Mouse (Mus musculus) gastrocnemius, postnatal 4 days (tissue): ENCODE measurements around the gene Cryba4. TPM values are rescaled to one million over a fixed set of nuclear protein-coding genes. Genes with fewer than 3 reads are reported as not detected.

Experiments
- DNase-seq, 2 experiments: peaks; one replicate each; pipeline ENCODE4 v3.0.0; 2021 to 2022; ENCODE audit warnings: low spot score in 2 of 2, mixed read lengths in 2 of 2
- total RNA-seq, 2 experiments: library from RNA; stranded (reverse); gene quantifications; 2 replicates each; pipeline ENCODE4 v1.2.3; 2021

The Cryba4 gene
- total RNA-seq, 2 experiments from 2014 or later: 0.91 to 0.98 TPM

DNA sequence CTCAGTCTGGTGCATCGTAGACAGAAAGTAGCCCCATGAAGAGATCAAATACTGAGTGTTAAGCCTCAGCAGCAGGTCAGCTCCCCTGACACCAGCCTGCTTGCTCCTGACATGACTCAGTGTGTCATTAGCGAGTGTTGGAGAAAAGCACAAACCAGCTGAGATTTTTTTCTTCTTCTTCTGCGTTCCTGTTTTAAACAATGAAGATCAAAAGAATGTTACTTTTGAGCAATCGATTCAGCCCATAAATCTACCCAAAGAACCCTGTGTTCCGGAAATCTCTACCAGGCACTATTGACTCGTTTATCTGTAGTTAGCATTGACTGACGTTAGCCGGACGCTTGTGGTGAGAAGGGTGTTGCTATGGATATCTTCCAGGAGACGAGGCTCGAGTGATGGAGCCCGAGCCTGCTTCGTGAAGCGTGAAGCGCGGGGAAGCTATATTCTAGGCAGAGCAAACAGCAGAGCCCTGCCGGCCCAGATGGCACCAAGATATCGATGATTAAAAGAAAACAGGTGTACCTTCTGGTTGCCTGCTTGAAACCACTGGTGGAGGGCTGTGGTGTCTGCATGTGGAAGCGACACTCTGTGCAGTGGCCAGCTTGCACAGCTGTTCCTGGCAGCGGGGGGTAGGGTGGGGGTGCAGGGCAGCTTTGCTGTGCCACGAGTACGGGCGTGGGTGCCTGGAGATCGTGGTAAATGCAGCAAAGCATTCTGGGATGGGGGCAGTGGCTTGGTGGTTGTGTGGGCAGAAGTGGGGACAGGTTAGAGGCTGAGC, 18.6 kb upstream of the Cryba4 start:
- DNase-seq: no peak

DNA sequence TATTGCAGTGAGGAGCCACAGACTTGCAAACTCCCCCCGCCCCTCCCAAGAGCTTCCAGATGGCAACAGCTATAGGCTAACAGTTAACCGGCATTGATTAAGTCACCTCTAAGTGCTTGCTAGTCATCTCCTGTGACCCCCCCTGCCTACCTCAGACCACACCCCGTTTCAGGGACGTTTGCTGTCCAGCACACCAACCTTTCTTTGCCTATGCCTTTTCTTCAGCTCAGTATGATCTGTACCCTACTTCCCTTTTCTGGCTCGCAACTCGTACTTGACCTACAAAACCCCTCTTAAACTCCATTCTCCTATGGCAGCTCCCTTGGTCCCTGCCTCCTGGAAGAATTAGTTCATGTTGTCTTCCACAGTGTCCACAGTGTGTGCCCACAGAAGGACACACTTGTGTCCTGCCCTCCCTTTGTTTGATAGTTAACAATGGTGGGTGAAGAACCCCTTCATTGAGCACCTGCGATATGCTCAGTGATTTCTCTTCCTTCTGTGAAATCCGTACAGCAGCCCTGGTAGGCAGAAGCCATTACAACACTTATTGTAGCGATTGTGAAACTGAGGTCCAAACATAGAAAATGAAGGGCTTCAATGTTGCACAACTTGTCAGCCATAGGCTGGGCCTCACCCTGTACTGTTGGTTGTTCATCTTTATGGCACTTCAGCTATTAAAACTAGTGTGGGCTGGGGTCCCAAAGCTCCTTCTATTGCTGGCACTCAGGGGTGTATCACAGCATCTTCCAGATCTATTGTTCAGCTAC, 13.9 kb upstream of the Cryba4 start:
- DNase-seq: no peak

DNA sequence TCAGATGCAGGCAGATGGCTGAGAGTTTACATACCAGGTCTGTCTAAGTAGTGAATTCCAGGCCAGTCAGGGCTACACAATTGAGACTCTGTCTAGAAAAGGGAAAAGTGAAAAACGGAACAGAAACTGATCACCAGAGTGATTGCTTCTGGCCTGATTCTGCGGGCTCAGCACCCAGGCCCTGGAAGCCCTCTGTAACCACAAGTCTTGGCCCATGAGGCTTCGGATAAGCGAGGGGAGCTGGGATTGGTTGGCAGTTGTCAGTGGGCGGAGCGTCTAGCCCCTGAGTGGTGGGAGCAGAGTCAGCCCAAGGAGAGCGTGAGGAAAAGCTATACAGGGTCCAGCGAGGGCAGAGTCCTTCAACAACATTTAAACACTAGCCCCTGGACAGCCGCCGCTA, 13.2 kb upstream of the Cryba4 start:
- no peak for DNase-seq

DNA sequence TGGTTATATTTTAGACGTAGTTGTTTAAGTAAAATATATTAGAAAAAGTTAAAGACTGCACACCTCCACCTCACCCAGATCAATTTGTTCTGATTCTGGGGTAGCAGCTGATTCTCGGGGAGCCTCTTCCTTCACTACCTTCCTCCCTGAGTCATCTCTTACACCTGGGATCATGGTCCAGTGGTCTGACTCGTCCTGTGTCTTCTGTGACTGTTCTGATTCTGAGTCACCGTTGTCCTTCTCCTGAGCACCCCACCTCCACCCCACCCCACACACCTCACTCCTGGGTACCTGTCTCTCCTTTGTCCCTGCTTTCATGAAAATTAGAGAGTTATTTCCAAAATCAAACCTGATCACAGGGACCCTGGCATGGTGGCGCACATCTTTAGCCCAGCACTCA, 12.8 kb upstream of the Cryba4 start:
- DNase-seq: no peak

DNA sequence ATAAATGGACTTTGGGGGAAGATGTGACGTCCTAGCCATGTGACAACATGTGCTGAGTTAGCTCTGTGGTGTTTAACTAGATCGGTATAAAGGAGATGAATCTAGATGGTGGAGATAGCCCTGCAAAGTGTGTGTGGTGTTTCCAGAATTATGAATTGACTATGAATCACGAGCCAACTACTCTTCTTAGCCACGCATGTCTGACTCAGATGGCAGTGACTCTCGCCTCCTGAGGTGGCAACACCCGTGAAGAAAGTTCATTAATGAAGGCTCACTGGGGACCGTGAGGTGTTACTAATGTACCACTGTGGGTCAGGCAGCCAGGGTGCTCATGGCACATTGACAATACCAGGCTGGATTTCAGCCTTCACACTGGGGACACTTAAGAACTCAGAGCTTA, 11.8 kb upstream of the Cryba4 start:
- DNase-seq: no peak

DNA sequence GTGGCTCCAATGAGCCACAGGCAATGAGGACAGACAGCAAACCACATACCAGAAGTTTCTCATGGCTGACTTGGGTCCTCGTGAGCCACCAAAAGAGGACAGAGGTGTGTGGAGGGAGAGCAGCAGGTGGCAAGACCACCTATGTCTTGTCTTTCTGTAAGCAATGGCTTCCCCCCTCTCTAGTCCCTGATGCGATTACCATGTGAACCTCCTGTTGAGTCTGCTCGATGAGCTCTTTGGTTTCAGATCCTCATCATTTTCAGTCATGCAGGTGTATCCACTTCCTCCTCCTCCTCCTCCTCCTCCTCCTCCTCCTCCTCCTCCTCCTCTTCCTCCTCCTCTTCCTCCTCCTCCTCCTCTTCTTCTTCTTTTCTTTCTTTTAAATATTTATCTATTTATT, 8.5 kb upstream of the Cryba4 start:
- DNase-seq: no peak

DNA sequence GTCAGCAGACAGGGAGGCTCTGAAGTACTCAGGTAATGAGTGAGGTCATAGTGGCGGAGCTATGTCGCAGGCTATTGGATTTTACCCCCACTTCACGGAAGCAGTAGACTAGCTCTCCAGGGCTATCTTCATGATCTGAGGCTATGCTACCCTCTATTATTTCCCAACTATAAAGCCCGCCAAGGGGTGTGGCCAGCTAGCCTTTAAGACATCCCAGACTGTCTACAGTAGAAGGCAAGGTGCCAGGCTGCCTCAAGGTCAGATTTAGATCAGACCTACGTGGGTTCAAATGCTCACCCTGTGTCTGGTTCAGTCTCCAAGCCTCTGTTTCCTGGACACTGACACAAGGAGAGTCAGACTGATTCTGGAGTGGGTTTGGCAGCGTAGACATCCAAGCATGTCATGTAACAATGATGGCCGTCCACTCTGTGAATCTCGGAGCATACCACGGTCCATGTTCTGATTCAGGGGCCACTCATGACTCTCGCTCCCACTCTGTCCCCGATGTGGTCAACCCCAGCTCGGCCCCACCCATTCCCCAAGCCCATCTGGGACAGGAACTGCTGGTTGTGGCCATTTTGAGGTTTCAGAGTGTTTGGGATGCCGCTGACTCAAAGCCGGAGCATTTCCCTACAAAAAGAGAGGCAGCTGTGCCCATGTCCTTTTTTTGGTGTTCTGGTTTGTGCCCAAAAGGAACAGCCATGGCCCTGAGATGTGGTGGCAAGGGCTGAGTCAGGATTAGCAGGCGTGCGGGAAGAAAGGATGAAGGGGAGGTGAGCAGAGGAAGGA, 7.7 kb upstream of the Cryba4 start:
- no peak for DNase-seq

DNA sequence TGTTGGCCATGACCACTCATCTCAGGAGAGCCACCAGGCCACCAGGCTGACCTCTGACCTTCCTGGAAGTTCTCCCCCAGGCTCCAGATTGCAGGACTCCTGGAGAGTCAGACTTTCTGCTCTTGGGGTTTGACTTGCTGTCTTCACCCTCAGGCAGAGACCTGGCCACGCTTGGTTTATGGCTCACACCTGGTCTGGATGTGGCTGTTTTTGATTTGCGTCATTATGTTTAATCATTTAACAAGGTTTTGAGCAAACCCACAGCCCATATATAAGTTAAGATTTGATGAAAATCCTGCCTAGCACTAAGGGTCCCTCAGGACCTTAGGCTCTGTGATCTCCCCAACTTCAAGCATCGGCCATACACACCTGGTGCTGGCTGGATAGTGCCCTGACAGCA, 5.6 kb upstream of the Cryba4 start:
- no peak for DNase-seq

DNA sequence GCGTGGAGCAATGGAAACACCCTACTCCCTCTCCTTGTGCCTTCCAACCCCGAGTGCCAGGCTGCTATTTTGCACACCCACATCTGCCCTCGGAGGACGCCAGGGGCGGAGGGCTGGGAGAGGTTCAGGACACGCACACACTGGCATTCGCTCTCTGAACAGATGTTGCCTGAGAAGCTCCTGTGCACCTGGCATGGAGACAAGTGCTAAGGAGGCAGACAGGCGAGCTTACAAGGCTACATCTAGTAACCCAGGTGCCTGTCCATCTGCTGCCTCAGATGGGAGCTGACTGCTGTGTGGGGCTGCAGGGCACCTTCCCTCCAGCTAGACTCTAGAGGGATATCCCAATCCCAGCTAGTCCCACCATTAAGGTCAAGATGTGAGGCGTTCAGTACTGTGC, 4.1 kb upstream of the Cryba4 start:
- DNase-seq: no peak

DNA sequence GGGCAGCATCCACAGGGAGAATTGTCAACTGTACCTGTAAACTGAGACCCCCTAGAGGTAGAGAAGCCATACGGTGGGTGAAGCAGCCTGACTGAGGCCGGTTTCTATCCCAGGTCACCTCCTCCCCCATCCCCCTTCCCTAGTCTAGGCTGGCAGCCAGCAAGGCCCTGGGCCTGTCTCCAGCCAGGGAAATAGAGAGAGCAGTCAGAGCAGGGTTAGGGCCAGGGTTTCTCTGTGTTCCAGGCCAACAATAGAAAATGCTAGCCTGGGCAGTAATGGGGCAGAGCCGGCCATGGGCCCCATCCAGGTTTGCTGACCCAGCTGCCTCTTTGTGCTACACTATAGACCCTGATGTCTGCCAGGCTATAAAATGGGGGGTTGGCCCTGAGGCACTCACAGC, 3.1 kb upstream of the Cryba4 start, which contains the start of gene Crybb1:
Gene Crybb1, plus strand, starts transcription at position 390 of the 400 bp plus-strand sequence.
- peak in 1 of 2 experiments; percentile 32 for DNase-seq

DNA sequence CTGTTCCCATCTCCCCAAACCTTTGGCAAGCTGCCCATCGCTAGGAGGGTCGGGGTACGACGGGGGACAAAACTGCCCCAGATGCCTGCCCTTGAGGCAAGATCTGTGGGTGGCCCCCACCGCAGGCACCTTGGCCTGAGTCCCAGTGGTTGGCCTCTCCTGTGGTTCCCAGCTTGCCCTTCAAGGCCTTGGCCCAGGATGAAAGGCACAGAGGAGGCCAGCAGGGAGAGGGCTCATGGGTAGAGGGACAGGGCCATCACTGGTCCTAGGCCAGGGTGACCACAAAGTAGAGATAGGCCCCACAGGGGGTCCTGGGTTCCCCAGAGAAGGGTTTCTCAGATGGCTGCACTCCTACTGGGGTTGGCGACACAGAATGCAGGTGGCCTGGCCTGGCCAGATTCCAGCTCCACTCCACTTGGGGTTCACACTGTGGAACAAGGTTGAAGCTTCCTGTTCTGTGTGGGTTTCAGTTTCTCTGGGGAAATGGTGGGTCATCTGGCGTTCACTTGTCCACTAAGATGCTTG, 2.0 kb upstream of the Cryba4 start:
- DNase-seq: no peak

DNA sequence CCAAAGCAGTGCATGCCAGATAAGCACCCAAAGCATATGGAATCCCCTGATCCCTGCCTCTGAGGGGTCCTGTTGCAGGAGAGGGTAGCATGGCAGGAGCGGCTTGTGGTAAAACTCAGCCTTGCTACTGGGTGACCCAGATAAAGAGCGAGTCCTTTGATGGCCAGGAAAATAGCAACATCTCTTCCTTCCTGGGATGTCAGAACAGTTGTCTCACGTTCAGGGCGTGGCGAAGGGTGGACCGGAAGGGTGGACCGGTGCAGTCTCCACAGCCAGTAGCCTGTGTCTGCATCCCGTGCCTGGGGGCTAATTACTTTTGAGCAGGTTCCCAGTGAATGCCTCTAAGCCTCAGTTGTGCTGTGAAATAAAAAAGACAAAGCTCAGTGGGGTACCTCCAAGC, 851 bp upstream of the Cryba4 start:
- DNase-seq: no peak

DNA sequence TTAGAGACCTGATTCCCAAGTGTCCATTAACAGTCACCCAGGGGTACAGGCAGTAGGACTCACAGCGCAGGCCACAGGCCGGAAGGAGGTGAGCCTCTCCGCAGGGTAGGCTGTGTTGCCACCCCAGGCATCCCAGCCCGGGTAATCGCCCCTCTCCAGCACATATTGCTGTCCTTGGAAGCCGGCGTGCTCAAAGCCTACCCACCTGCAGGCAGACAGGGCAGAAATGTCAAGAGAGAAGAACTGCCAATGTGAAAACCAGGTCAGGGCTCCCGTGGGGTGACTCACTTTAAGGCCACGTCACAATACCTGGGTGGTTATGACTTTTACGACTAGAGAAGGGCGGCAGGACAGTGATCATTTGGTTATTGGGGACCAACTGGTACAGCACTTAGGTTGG, 3.2 kb downstream of the Cryba4 start:
- DNase-seq: no peak

DNA sequence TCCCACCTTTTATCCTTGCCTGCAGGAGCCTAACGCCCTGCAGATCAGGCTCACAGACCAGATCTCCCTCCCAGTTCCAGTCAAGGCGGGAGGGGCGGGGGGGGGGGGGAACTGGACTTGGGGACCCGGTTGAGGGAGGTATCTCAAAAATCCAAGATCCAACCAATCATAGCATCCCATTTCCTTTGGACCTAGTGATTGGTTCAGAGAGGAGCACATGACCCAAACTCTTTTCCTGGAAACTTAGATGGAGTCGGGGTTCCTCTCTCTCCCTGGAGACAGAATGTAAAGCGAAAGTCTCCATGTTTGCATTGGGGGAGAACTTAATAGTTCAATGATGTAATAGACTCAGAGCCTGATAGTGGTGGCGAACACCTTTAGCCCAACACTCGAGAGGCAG, 4.9 kb downstream of the Cryba4 start:
- no peak for DNase-seq

DNA sequence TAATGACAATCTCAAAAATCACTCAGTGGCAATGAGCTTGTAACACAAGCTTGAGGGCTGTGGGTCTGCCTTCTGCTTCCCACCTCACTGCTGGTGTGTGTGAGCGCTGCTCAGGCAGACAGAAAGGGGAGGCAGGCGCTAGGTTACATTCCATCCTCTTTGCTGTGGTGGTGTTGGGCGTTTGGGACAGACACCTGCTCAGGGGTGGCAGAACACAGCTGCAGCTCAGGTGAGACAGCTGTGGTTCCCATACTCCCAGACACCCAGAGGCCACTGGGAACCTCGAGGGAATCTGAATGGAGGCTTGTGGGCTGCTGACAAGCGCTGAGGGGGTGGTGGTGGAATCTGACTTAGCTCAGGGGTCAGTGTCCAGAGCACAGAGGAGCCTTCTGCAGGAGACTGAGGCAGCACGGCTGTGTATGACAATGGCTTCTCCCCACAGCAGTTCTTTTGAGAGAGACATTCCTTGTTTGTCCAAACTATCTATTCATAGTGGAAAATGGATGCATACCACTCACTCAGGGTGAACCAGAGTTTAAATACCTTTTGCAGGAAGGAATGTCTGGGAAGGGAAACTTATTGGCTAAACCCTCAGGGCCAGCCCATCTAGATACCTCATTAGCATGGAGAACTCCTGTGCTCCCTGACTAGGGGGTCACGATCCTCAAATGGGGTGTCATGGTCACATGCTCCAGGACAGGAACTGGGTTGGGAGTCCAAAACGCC, 7.3 kb downstream of the Cryba4 start:
- no peak for DNase-seq

DNA sequence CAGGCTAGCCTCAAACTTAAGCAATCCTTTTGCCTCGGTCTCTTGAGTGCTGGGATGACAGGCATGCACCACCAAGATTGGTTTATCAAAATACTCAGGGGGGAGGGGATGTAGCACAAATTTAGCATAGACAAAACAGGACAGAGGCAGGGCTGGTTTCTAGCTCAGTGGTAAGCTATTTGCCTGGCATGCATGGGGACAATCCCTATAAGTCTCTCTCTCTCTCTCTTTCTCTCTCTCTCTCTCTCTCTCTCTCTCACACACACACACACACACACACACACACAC, 8.1 kb downstream of the Cryba4 start:
- no peak for DNase-seq

DNA sequence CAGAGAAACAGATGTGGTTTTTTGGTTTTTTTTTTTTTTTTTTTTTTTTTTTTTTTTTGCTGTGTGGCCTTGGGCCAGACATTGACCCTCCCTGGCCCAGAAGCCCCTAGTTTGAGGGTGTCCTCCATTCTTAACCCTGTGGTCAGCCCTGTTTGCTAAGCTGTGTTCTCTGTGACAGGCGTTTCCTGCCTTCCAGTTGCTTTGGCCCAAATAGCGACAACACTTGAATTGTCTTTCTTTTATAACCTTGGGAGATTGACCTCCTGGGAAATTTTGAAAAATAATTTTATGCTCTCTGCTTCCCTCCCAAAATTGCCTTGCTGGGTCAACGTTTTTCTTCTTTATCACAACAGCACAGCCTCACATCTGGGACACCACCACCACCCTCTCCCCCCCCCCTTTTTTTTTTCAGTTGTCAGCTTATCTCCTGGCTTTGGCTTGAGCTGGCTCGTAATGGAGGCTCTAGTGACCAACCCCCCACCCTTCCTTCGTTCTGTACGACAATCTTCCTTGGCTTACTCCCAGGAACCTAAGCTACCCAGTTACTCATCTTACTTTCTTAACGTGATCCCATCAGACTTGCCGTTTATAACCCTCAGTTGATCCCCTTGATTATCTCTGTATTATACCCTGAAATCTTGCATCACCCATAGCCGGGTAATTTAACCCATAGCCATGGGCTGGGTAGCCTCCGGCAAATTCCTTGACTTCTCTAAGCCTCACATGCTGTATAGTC, 8.6 kb downstream of the Cryba4 start:
- DNase-seq: no peak

DNA sequence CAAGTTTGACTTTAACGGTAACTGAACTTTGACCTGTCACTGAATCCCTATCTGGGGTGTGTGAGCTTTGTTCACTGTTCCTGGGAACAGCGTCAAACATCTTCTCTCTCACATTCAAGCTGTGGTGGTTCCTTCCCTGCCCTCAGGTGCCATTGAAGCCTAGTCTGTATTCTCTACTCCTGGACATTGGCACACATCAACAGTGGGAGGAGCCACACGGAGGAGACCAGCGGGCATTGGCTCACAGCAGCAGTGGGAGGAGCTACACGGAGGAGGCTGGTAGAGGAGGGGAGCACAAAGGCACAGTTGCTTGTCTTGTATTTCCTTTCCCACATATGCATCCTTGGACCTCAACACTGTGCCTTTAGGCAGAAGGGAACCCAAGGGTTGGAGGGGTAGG, 9.3 kb downstream of the Cryba4 start:
- no peak for DNase-seq

DNA sequence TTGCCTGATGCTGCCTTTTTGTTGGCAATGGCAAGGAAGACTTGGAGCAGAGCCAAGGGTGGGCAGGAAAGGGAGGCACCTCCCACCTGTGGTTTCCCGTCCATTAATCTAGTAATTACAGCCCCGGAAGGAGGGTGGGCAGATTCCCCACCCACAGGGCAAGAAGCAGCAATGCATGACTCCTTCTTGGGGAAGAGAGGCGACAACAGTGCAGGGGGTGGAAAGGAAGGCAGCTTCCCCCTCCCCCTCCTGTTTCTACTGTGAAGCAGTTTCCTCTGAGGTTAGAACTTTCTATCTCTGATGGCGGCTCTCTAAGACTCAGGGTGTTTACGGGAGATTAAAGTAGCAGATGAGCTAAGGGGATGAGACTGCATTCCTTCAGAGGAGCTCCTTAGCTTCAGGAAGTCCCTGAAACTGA, 9.9 kb downstream of the Cryba4 start:
- DNase-seq: no peak

DNA sequence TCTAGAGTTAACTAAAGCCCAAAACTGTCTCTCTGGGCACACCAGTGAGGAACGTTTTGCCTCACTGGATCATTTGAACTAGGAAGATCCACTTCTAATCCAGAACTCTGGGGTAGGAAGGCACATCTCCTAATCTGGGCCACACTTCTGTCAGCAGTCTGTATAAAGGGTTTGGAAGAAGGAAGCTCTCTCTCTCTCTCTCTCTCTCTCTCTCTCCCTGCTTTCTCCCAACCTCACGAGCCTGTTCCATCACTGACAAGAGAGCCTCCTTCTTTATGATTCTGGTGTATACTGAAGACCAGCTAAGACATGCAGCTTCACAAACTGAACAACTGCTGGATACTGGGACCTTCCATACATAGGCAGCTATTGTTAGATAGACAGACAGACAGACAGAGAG, 10.5 kb downstream of the Cryba4 start:
- DNase-seq: no peak

DNA sequence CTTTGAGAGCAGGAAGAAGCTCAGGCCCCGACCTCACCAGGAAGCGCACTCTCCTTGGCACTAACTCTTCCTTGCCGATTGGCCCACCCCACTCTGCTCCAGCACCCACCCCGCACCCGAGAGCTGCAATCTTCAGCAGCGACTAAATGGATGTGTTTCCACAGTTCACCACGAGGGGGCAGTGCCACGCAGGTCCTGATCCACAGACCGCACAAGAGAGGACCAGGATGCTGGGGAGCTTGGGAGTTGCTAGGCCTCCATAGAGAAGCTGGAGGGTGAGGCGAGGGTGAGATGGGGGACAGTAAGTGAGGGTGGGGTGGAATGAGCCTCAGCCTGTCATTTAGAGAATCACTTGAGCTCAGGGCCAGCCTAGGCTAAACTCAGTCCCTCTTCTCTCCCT, 11.6 kb downstream of the Cryba4 start:
- DNase-seq: peak; percentile 74 to 85
